Mouse (Mus musculus) heart, adult 18-20 months (tissue): ENCODE measurements around the gene Uvrag. TPM values are rescaled to one million over a fixed set of nuclear protein-coding genes. Genes with fewer than 3 reads are reported as not detected.

Experiments used
- DNase-seq, 2 experiments: peaks; one replicate each; pipeline ENCODE4 v3.0.0; 2021 to 2022; ENCODE audit warnings: mixed read lengths in 1 of 2
- total RNA-seq, 2 experiments: library from RNA; stranded (reverse); gene quantifications; 2 replicates each; pipeline ENCODE4 v1.2.3; 2021

Uvrag gene
- total RNA-seq, 2 experiments from 2014 or later, result 17.4 to 19.9 TPM

DNA sequence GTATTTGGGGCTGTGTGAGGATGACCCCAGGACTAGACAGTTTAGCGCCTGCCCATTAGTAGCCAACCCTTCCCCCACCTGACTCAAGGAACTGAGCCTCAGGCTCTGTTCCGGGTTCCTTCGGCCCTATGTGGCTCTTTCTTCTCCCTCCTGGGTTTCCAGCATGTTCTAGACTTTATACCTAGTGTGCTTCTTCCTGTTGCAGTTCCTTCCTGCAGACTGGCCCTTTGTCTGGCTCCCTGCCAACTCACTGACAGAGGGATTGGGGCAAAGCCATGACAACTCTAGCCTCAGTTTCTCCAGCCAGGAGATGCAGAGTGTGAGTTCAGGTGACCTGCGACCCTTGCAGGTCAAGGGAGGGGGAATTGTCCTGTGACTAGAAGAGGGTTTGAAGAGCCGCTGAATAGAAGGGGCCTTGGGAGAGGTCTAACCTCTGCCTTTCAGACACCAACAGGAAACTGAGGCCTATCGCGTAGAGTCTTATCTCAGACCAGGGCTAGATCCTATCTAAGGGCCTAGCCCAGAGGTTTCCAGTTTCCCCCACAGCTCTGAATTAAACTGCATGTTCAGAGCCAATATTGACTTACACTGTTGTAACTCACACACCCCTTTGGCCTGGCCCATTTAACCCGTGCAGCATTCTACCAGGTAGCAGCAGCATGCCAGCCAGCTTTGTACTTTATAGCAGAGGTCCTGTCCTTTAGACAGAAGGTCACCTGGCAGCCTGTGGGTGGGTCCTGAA is 291.9 kb downstream of the Uvrag start:
- no peak for DNase-seq

DNA sequence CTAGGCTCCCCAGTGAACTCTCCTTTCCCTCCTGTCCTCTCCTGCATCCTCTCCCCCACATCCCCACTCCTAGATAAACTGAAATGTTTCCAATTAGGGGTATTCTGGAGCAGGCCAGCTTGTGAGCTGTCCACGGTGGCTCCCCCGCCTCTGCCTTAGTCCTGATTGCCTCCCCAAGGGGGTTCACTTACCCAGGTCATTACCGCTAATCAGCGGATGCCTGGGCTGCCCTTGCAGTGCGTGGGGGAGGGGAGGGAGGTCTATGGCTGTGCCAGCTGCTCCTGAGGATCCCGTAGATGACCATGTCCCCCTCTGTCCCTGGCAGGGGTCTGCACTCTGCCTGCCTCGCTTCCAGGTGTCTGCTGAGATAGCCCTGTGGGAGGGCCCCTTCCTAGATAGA is 297.3 kb downstream of the Uvrag start:
- no peak for DNase-seq

DNA sequence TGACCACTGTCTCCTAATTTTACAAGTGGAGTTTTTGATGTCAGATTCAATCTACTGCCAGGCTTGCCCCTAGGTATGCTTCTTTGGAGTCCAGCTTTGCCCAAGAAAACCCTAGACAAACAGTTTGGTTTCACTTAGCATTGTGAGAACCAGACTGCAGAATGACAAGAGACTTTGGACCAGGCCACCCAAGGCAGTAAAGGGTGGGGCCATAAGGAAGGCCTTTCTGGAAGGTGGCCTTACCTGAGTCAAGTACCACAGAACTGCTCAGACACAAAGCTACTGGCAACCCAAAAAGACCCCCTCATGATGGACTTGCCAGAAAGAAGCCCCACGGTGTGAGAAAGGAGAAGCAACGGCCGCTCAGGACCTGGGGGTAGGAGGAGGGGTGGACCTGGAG is 297.9 kb downstream of the Uvrag start:
- no peak for DNase-seq

DNA sequence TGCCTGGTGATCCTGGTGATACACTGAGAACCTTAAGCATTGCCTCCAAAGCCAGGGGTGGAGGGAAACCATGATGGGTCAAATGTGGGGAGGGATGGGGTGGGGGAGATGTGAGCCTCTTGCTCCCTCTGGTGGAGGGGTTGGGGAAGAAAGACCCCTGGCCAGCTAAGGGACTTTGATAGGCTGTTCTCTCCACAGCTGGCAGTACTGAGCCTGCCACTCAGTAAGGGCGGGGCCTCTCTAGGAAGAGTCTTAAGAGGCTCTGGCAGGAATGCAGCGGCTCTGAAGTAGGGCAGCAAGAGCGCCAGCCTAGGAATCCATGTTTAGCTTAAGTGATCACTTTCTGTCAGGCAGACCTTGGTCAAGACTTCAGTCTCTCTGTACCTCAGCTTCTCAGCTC is 299.1 kb downstream of the Uvrag start:
- DNase-seq, result no peak

DNA sequence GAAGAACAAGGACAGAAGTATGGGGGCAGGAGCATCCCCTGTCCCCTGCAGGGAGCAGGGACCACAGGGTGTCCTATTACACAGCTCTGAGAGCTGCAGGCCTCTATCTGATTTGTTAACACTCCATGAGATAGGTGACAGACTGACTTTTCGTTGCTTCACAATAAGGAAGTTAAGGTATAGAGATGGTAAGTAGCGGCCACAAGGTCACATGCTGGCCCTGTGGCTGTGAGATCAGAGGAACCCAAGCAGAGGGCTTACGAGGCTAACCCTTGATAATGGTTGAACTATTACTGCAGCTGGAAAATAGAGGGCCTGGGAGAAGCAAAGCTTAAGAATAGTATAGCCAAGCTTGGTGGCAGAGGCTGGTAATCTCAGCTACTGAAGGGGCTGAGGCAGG is 300.2 kb downstream of the Uvrag start:
- DNase-seq, result no peak

DNA sequence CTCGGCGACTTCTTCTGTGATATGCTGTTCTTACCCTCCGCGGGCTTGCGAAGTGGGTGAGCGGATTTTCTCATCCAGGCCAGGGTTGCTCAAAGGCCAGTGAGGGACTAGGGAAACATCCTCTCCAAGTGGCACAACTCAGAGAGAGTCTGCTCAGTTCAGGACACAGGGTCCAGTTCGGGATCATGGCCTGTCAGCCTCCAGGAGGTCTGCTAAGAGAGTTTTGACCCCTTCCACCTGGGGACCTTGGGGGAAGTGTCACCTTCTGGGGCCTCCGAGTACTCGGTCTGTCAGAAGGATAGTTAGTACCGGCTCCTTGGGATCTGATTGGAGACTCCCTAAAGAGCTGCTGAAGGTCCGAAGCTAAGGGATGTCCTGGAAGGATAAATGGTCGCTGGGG is 301.6 kb downstream of the Uvrag start:
- no peak for DNase-seq

DNA sequence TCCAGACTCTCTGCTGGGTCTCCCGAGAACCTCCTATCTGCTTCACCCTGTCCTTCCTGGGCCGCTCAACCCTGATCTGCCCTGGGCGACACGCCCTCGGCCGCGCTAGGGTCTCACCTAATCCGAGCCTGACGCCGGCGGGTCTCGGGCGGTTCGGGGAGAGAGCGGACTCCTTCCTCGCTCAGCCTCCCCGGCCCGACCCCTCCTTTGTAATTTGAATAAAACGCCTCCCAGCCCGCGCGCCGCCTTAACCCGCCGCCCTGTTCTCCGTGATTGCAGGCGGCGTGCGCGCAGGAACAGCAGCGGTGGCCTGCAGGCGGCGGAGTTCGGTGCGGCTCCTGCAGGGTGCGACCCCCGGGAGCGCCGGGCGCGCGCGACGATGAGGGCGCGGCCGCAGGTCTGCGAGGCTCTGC is 302.2 kb downstream of the Uvrag start:
- DNase-seq, result peak; percentile 60 to 63

DNA sequence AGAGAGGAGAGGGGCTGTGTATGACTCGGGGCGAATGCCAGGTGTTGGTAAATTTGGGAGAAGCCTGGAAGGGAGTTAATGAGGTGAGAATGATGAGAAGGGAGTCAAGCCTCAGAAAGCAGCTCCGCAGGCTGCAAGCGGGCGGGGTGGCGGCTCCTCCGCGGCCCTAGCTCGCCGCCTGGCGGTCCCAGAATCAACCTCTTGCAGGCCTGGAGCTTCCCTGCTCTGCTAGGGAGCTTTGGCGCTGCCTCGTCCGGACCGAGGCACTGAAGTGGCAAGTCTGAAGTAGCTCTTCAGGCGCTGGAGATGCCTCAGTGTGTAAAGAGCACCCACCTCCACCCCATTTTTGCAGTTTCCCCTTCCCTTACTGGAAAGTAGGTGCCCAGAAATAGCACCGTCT is 303.0 kb downstream of the Uvrag start:
- peak; percentile 87 to 88 for DNase-seq

DNA sequence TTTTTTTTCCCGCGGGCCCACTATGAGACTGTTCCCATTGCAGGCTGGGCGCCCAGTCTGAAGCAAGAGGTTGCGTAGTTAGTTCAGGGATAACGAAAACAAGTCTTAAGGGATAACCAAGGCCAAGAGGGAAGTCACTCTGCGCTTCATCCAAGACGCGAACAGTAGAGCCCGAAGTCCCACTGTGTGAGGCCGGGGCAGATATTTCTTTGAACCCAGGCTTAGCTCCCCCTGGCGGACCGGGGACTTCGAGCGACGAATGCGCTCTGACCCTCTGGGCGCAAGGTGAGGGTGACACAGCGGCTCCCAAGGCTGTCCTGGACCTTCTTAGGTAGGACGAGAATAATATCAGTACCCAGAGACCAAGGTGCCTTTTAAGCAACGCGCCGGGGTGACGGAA is 304.3 kb downstream of the Uvrag start:
- DNase-seq, result peak; percentile 79 to 93

DNA sequence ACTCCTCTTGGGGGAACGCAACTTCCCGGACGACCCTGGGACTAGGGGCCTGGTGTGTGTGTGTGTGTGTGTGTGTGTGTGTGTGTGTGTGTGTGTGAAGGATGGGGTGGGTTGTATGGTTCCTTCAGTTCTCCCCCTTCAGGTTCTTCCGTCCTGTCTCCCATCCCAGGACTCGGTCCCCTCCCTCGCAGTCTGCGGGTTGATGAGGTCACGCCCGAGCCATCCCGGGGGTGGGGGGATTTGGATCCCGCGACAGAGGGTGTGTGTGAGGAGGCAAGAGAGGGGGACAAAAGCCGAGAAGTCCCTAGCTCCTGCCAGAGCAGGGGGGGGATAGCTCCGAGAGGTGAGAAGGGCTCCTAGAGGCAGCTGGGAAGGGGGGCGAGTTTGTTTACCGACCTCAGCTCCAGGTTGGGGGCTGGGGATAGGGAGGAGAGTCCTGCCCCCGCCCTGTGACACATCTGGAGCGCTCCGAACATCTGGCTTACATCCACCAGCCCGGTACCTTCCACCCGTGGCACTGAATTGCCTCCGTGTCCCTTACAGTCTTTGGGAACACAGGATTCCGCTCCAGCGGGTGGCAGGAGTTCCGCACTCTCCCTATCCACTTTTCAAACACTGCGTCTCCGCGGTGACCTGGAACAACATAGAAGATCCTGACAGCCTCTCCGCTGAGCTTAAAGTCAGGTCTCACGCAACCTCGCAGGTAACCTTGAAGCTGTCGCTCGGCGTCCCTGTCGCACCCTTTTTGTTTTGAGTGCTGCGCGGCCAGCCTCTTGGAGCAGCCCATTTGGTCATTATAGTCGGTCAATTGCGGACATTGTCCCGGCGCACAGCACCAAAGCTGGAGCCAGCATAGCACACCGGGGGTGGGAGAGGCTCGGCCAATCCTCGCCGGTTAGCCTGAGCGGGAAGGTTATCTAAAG is 305.2 kb downstream of the Uvrag start:
- peak; percentile 39 to 70 for DNase-seq

Other genes starting within 250 kb of the Uvrag start
- 100 to 1,000 TPM; 343 to 377 TPM for gene Dgat2, start 41.6 kb upstream of the Uvrag start, total RNA-seq
- not detected for gene Mogat2, start 97.5 kb upstream of the Uvrag start, total RNA-seq
- gene Map6, start 126.3 kb upstream of the Uvrag start, total RNA-seq, result 1 to 10 TPM; 3.7 to 5.1 TPM
- 100 to 1,000 TPM; 200 to 293 TPM for gene Serpinh1, start 212.1 kb upstream of the Uvrag start, total RNA-seq
- 10 to 100 TPM; 21.9 to 27.0 TPM for gene Gdpd5, start 240.3 kb upstream of the Uvrag start, total RNA-seq